Comparison of ENCODE assay signal across 15 mouse cellular contexts in the genomic region with DNA sequence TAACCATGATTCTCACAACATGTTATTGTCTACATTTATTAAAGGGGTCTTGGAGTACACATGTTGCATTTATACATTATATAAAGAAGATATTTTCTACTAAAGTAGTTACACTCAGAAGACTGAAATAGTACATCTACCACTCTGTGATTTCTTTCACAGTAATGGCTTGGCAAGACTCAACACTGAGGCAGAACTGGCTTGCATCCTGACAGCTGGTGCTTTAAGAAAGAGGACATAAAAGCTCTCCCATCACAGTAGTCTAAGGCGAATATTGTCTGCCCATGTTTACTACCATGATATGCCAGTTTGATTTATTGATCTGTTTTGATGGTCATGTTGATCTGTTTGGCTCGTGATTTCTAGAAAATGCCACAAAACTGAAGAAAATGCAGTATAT. TPM values are rescaled to one million over a fixed set of nuclear protein-coding genes. Genes with fewer than 3 reads are reported as not detected.
"Had no signal": no experiment of that assay in that cellular context is flagged by ENCODE, and none has a peak within 500 bp of the region (broad histone marks: within the 10 kb centered on the region; RNA-seq: fewer than 3 reads in every experiment).

No protein-coding gene starts in this region.

- ATAC-seq: liver, postnatal 0 days; lung, postnatal 0 days; midbrain, embryonic 13.5 days; midbrain, embryonic 15.5 days had no signal

- DNase-seq: liver, embryonic 13.5 days; liver, postnatal 0 days; lung, adult 2 months; lung, postnatal 14 days; lung, postnatal 36 days; right cerebral cortex, postnatal 14 days; thymus, adult 18-20 months; thymus, postnatal 14 days; thymus, postnatal 36 days had no signal

RNA-seq across cellular contexts. Expression of a gene that starts 19.4 kb away (rescaled TPM):
- total RNA-seq: megakaryocyte progenitor cell, adult 5-6 weeks; monocyte, adult 5-6 weeks; neutrophil, adult 5-6 weeks had no signal
